Mouse (Mus musculus) MEL (cell line): Measurements from ENCODE around the gene Maco1. TPM values are rescaled to one million over a fixed set of nuclear protein-coding genes. Genes with fewer than 3 reads are reported as not detected.

Source experiments
- DNase-seq: peaks from one replicate; pipeline ENCODE4 v3.0.0; 2011; ENCODE audit warnings: low read depth, low spot score
- H3K27ac ChIP-seq: 2 replicates; pipeline ENCODE4 v1.5.1; 2012; ENCODE audit warnings: low read depth, mild to moderate bottlenecking, control low read depth, low read length, moderate library complexity; ENCODE audit not compliant: control insufficient read depth
- H3K27me3 ChIP-seq, 2 experiments: fragments of 150-350 bp in 1 of 2; sonication (generic) in 1 of 2; 2 replicates each; pipeline ENCODE4 v1.6.1; 2012; ENCODE audit warnings: low read length in 2 of 2, mild to moderate bottlenecking in 2 of 2, improper control_type of control experiment in 1 of 2, moderate library complexity in 1 of 2; ENCODE audit not compliant: insufficient read depth in 2 of 2, control insufficient read depth in 1 of 2
- H3K36me3 ChIP-seq, 2 experiments: 2 replicates each; pipeline ENCODE4 v1.6.1; 2012 to 2014; ENCODE audit warnings: low read length in 2 of 2, improper control_type of control experiment in 1 of 2, inconsistent platforms in 1 of 2, mild to moderate bottlenecking in 1 of 2; ENCODE audit not compliant: insufficient read depth in 2 of 2, control insufficient read depth in 1 of 2
- H3K4me1 ChIP-seq, 2 experiments: fragments of 150-350 bp in 1 of 2; sonication (generic) in 1 of 2; 2 replicates each; pipeline ENCODE4 v1.6.1; 2012; ENCODE audit warnings: low read length in 2 of 2, improper control_type of control experiment in 1 of 2, mild to moderate bottlenecking in 1 of 2; ENCODE audit not compliant: insufficient read depth in 2 of 2, control insufficient read depth in 1 of 2
- H3K4me3 ChIP-seq, 2 experiments: fragments of 150-350 bp in 1 of 2; sonication (generic) in 1 of 2; 2 replicates each; pipeline ENCODE4 v1.5.1; 2012; ENCODE audit warnings: low read depth in 2 of 2, low read length in 2 of 2, mild to moderate bottlenecking in 2 of 2, moderate library complexity in 2 of 2, control low read depth in 1 of 2, improper control_type of control experiment in 1 of 2; ENCODE audit not compliant: control insufficient read depth in 1 of 2, insufficient read depth in 1 of 2
- H3K79me2 ChIP-seq: 2 replicates; pipeline ENCODE4 v1.6.1; 2012; ENCODE audit warnings: mild to moderate bottlenecking, low read length, moderate library complexity; ENCODE audit not compliant: control insufficient read depth, poor library complexity, insufficient read depth
- H3K9ac ChIP-seq: 2 replicates; pipeline ENCODE4 v1.6.1; 2012; ENCODE audit warnings: low read depth, mild to moderate bottlenecking, control low read depth, low read length, moderate library complexity; ENCODE audit not compliant: control insufficient read depth, poor library complexity, severe bottlenecking
- H3K9me3 ChIP-seq: fragments of 150-350 bp; sonication (generic); replicated peaks from 2 replicates; pipeline ENCODE4 v1.6.1; 2012; ENCODE audit warnings: mild to moderate bottlenecking, low read length, improper control_type of control experiment, moderate library complexity; ENCODE audit not compliant: insufficient read depth
- CHD2 ChIP-seq: IDR thresholded peaks from 2 replicates; pipeline ENCODE4 v1.6.1; 2011; ENCODE audit warnings: low read length, improper control_type of control experiment
- CTCF ChIP-seq, 3 experiments: IDR thresholded peaks in 2 of 3; conservative IDR thresholded peaks in 1 of 3; 2 replicates each; pipeline ENCODE4 v1.5.1; 2011 to 2012; ENCODE audit warnings: low read length in 3 of 3, low read depth in 2 of 3, mild to moderate bottlenecking in 2 of 3, improper control_type of control experiment in 1 of 3, inconsistent platforms in 1 of 3, mixed read lengths in 1 of 3, moderate library complexity in 1 of 3; ENCODE audit not compliant: control insufficient read depth in 1 of 3, insufficient read depth in 1 of 3, poor library complexity in 1 of 3, severe bottlenecking in 1 of 3
- E2F4 ChIP-seq: IDR thresholded peaks from 2 replicates; pipeline ENCODE4 v1.6.1; 2011; ENCODE audit warnings: low read depth, low read length, improper control_type of control experiment, borderline replicate concordance
- ELF1 ChIP-seq: IDR thresholded peaks from 2 replicates; pipeline ENCODE4 v1.6.1; 2014; ENCODE audit warnings: low read depth, mild to moderate bottlenecking, inconsistent platforms, low read length, improper control_type of control experiment, moderate library complexity
- EP300 ChIP-seq, 2 experiments: IDR thresholded peaks; 2 replicates each; pipeline ENCODE4 v1.6.1; 2011; ENCODE audit warnings: improper control_type of control experiment in 2 of 2, low read length in 2 of 2, low read depth in 1 of 2, mild to moderate bottlenecking in 1 of 2
- GABPA ChIP-seq: IDR thresholded peaks from 2 replicates; pipeline ENCODE4 v1.6.1; 2012; ENCODE audit warnings: low read depth, mild to moderate bottlenecking, inconsistent platforms, low read length, improper control_type of control experiment, moderate library complexity
- HCFC1 ChIP-seq: IDR thresholded peaks from 2 replicates; pipeline ENCODE4 v1.6.1; 2012; ENCODE audit warnings: low read depth, mild to moderate bottlenecking, inconsistent platforms, low read length, improper control_type of control experiment, moderate library complexity
- MAX ChIP-seq: IDR thresholded peaks from 2 replicates; pipeline ENCODE4 v1.6.1; 2011; ENCODE audit warnings: low read length, improper control_type of control experiment
- MEF2A ChIP-seq: IDR thresholded peaks from 2 replicates; pipeline ENCODE4 v1.6.1; 2014; ENCODE audit warnings: low read depth, mild to moderate bottlenecking, inconsistent platforms, low read length, improper control_type of control experiment; ENCODE audit not compliant: poor library complexity, insufficient replicate concordance, severe bottlenecking; ENCODE audit errors: extremely low read depth
- NELFE ChIP-seq: IDR thresholded peaks from 2 replicates; pipeline ENCODE4 v1.6.1; 2011; ENCODE audit warnings: low read depth, low read length, improper control_type of control experiment
- SIN3A ChIP-seq: IDR thresholded peaks from 2 replicates; pipeline ENCODE4 v1.6.1; 2012; ENCODE audit warnings: low read length, improper control_type of control experiment, inconsistent platforms
- TAL1 ChIP-seq: IDR thresholded peaks from 2 replicates; pipeline ENCODE4 v1.6.1; 2012; ENCODE audit warnings: mild to moderate bottlenecking, inconsistent platforms, low read length, moderate library complexity, mixed read lengths
- TBP ChIP-seq: IDR thresholded peaks from 2 replicates; pipeline ENCODE4 v1.8.0; 2011; ENCODE audit warnings: low read depth, low read length, improper control_type of control experiment
- TCF12 ChIP-seq: IDR thresholded peaks from 2 replicates; pipeline ENCODE4 v1.6.1; 2014; ENCODE audit warnings: low read depth, mild to moderate bottlenecking, inconsistent platforms, low read length, improper control_type of control experiment, moderate library complexity
- UBTF ChIP-seq: IDR thresholded peaks from 2 replicates; pipeline ENCODE4 v1.6.1; 2012; ENCODE audit warnings: low read depth, mild to moderate bottlenecking, inconsistent platforms, low read length, improper control_type of control experiment, moderate library complexity, borderline replicate concordance; ENCODE audit not compliant: insufficient read depth
- USF2 ChIP-seq, 2 experiments: IDR thresholded peaks; 2 replicates each; pipeline ENCODE4 v1.6.1; 2011 to 2012; ENCODE audit warnings: improper control_type of control experiment in 2 of 2, low read length in 2 of 2, borderline replicate concordance in 1 of 2, inconsistent platforms in 1 of 2, low read depth in 1 of 2, mild to moderate bottlenecking in 1 of 2; ENCODE audit not compliant: insufficient read depth in 1 of 2
- ZMIZ1 ChIP-seq: IDR thresholded peaks from 2 replicates; pipeline ENCODE4 v1.6.1; 2012; ENCODE audit warnings: low read depth, mild to moderate bottlenecking, inconsistent platforms, low read length, improper control_type of control experiment, moderate library complexity
- polyA plus RNA-seq, 2 experiments: library from polyadenylated mRNA; stranded (reverse) in 1 of 2; unstranded in 1 of 2; fragments of >175 nt in 1 of 2; fragments of >200 nt in 1 of 2; gene quantifications; 2 replicates each; pipeline versions ENCODE4 v1.2.1 to v1.2.4; 2012; ENCODE audit warnings: low replicate concordance in 2 of 2, low read depth in 1 of 2; ENCODE audit not compliant: insufficient read length in 2 of 2, insufficient read depth in 1 of 2, missing spikeins in 1 of 2
- total RNA-seq: library from RNA; depleted of rRNA; stranded (reverse); fragments of 300-350 nt; gene quantifications from 2 replicates; pipeline ENCODE4 v1.2.3, GENCODE M21; 2012

Maco1 gene
- total and polyA plus RNA-seq, 3 experiments, result 22.2 to 35.9 TPM; not detected in 1

GRCm38 (mm10) chr4:134871950-134872349 is 18.8 kb upstream of the Maco1 start:
- Histone ChIP-seq H3K36me3 (peaks cover 0 to 24% of the 10 kb centered on the region in 2 experiments; a peak in 2 of 4 replicates), H3K4me3 (no peak overlapping the region), H3K9me3 (no peaks in the 10 kb centered on the region), H3K9ac (no peak overlapping the region), H3K4me1 (peaks cover 23 to 24% of the 10 kb centered on the region in 2 experiments), H3K27me3 (no peaks in the 10 kb centered on the region), H3K27ac (no peak overlapping the region), H3K79me2 (no peaks in the 10 kb centered on the region; the same call in 1 of the 2 replicates)
- no peak for DNase-seq
- TF ChIP-seq E2F4, result no peak

- no peak for DNase-seq
- H3K4me1 ChIP-seq, result peaks cover 23 to 24% of the 10 kb centered on the region in 2 experiments
- no peak overlapping the region for H3K27ac ChIP-seq
- no peaks in the 10 kb centered on the region for H3K27me3 ChIP-seq
- TF ChIP-seq MAX (no peak), CHD2 (no peak), EP300 (IDR thresholded peaks at IDR 0.05; ENCODE audit: low read depth in 1 of 2, low read length in 2 of 2) (no peak), NELFE (no peak), SIN3A (no peak), TAL1 (no peak), TCF12 (no peak), CTCF (IDR thresholded peaks at IDR 0.05 in 2 of 3, conservative IDR thresholded peaks at IDR 0.05 in 1 of 3; ENCODE audit: control insufficient read depth in 1 of 3, insufficient read depth in 1 of 3, low read depth in 2 of 3, low read length in 3 of 3, poor library complexity in 1 of 3, severe bottlenecking in 1 of 3) (no peak), GABPA (no peak), ZMIZ1 (no peak), MEF2A (no peak), USF2 (IDR thresholded peaks at IDR 0.05; ENCODE audit: borderline replicate concordance in 1 of 2, insufficient read depth in 1 of 2, low read depth in 1 of 2, low read length in 2 of 2) (no peak)
- TF ChIP-seq, all 39 proteins: peak for 0
- Histone ChIP-seq H3K36me3 (peaks cover 0 to 24% of the 10 kb centered on the region in 2 experiments; a peak in 2 of 4 replicates), H3K9ac (no peak overlapping the region), H3K79me2 (no peaks in the 10 kb centered on the region; the same call in 1 of the 2 replicates), H3K4me3 (no peak overlapping the region), H3K9me3 (no peaks in the 10 kb centered on the region)
Measured at GRCm38 (mm10) chr4:134871477-134871876, 18.3 kb upstream of the Maco1 start.

DNA sequence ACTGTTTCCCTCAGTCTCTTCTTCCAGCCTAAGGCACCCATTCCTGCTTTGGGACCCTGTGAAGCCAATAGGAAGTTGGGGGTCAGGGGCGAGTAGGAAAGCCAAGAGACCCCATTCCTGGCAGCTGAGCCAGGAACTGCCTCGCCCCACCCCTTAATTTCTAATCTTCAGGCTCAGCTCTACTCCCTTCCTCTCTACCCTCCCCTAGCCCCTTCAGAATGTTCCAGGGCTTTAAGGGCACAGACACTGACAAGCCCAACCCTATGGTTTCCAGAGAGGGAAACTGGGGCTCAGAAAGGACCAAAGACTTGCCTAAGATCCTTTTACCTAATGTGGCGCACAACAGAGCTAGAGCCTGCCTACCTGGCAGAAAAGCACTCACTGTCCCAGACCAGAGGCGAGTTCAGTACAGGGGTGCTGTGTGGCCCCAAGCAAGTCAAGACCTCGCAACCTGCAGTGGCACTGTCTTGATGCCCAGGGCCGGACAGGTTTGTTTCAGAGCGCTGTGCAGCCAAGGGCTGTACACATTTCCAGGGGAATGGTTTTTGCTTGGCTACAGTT is 16.8 kb upstream of the Maco1 start:
- no peaks in the 10 kb centered on the region for H3K9me3 ChIP-seq
- peak overlapping the region; percentile 45 to 47 for H3K4me3 ChIP-seq
- TF ChIP-seq NELFE (peak; percentile 2; the same call in 1 of the 2 replicates), UBTF (no peak), ELF1 (0 out of 2 replicates have a peak, but pooled peaks have one; percentile 7), TBP (no peak), ZMIZ1 (peak; percentile 13; the same call in 1 of the 2 replicates), MEF2A (no peak), EP300 (IDR thresholded peaks at IDR 0.05; ENCODE audit: low read depth in 1 of 2, low read length in 2 of 2) (no peak; a peak in 1 of 4 replicates), CTCF (IDR thresholded peaks at IDR 0.05 in 2 of 3, conservative IDR thresholded peaks at IDR 0.05 in 1 of 3; ENCODE audit: control insufficient read depth in 1 of 3, insufficient read depth in 1 of 3, low read depth in 2 of 3, low read length in 3 of 3, poor library complexity in 1 of 3, severe bottlenecking in 1 of 3) (no peak), TCF12 (no peak), HCFC1 (no peak), SIN3A (0 out of 2 replicates have a peak, but pooled peaks have one; percentile 15)
- TF ChIP-seq, all 39 proteins: peak for 4
- DNase-seq, result peak; percentile 70
- Histone ChIP-seq H3K9ac (peak overlapping the region; percentile 58), H3K36me3 (peaks cover 0 to 30% of the 10 kb centered on the region in 2 experiments; a peak in 2 of 4 replicates), H3K27me3 (no peaks in the 10 kb centered on the region), H3K4me1 (peaks cover 23 to 32% of the 10 kb centered on the region in 2 experiments), H3K79me2 (no peaks in the 10 kb centered on the region; the same call in 1 of the 2 replicates), H3K27ac (peak overlapping the region; percentile 85)
